Mouse (Mus musculus) midbrain, embryonic 11.5 days (tissue): ENCODE measurements around the gene Col18a1. TPM values are rescaled to one million over a fixed set of nuclear protein-coding genes. Genes with fewer than 3 reads are reported as not detected.
A peak's percentile ranks its signal among the peaks of the same experiment; 100 is the strongest.
"Not testable (repeated sequence)": the region's sequence is repeated elsewhere in the genome, so short reads cannot be mapped to it uniquely, and the experiment has no call there.

Experiments used
- ATAC-seq: fragments of 200-750 bp; cut with Nextera tagmentation; 2 replicates; pipeline ENCODE4 v1.8.0; 2017; ENCODE audit warnings: moderate TSS enrichment, moderate library complexity; ENCODE audit not compliant: low FRiP score
- DNase-seq: peaks from one replicate; pipeline ENCODE4 v3.0.0; 2015; ENCODE audit warnings: low spot score; ENCODE audit errors: missing footprints
- H3K27ac ChIP-seq: fragments of 300-500 bp; sonication (generic); 2 replicates; pipeline ENCODE4 v1.5.1; 2014; ENCODE audit warnings: low read depth, low read length
- H3K27me3 ChIP-seq: fragments of 300-500 bp; sonication (generic); 2 replicates; pipeline ENCODE4 v1.6.1; 2014; ENCODE audit warnings: mild to moderate bottlenecking, low read length, moderate library complexity, mixed read lengths; ENCODE audit not compliant: control insufficient read depth, insufficient read depth
- H3K36me3 ChIP-seq: fragments of 300-500 bp; sonication (generic); 2 replicates; pipeline ENCODE4 v1.6.1; 2014; ENCODE audit warnings: mild to moderate bottlenecking, low read length, moderate library complexity, mixed read lengths; ENCODE audit not compliant: control insufficient read depth, insufficient read depth
- H3K4me1 ChIP-seq: fragments of 300-500 bp; sonication (generic); 2 replicates; pipeline ENCODE4 v1.6.1; 2014; ENCODE audit warnings: low read length; ENCODE audit not compliant: control insufficient read depth, insufficient read depth
- H3K4me2 ChIP-seq: fragments of 300-500 bp; sonication (generic); 2 replicates; pipeline ENCODE4 v1.6.1; 2014; ENCODE audit warnings: mild to moderate bottlenecking, moderate library complexity
- H3K4me3 ChIP-seq: fragments of 300-500 bp; sonication (generic); 2 replicates; pipeline ENCODE4 v1.5.1; 2014; ENCODE audit warnings: low read depth, low read length
- H3K9ac ChIP-seq: fragments of 300-500 bp; sonication (generic); 2 replicates; pipeline ENCODE4 v1.6.1; 2014; ENCODE audit warnings: low read length
- H3K9me3 ChIP-seq: fragments of 300-500 bp; sonication (generic); 2 replicates; pipeline ENCODE4 v1.6.1; 2016; ENCODE audit warnings: low read length; ENCODE audit not compliant: control insufficient read depth
- WGBS: fragments of 180-500 bp; shearing (Covaris S2); extraction: QIAGEN DNeasy Blood & Tissue Kit; methylation state at CpG from one replicate; pipeline ENCODE4 v1.1.7; 2014; 5-methylcytosine and 5-hydroxymethylcytosine counted together
- polyA plus RNA-seq: library from polyadenylated mRNA; unstranded; fragments of >200 nt; fragmentation: Nextera tagmentation; extraction: Ambion mirVana; gene quantifications from 2 replicates; pipeline ENCODE4 v1.2.1, GENCODE M21; 2014

Gene Col18a1
- polyA plus RNA-seq, 1 experiment from 2014 or later: 52.2 TPM

GRCm38 (mm10) chr10:77135274-77135829 is 31.0 kb downstream of the Col18a1 start:
- 97% methylated on average over 5 of the region's 5 CpGs for WGBS
- Histone ChIP-seq H3K4me1 (peaks cover 21% of the 10 kb centered on the region), H3K36me3 (no peaks in the 10 kb centered on the region), H3K9ac (no peak overlapping the region), H3K27me3 (no peaks in the 10 kb centered on the region), H3K4me3 (no peak overlapping the region), H3K27ac (no peak overlapping the region), H3K4me2 (no peak overlapping the region), H3K9me3 (no peaks in the 10 kb centered on the region)
- DNase-seq (no peak), ATAC-seq (no peak)

- not testable (repeated sequence) for H3K27me3 ChIP-seq, H3K36me3 ChIP-seq, DNase-seq, H3K9me3 ChIP-seq, H3K4me2 ChIP-seq, H3K4me3 ChIP-seq, H3K27ac ChIP-seq, ATAC-seq, H3K9ac ChIP-seq
- peaks cover 21% of the 10 kb centered on the region for H3K4me1 ChIP-seq
- WGBS: 53% methylated on average over 5 of the region's 6 CpGs
Measured at GRCm38 (mm10) chr10:77134807-77135152, 31.6 kb downstream of the Col18a1 start.

- H3K27me3 ChIP-seq: no peaks in the 10 kb centered on the region
- 47% methylated on average over 13 of the region's 13 CpGs for WGBS
- ATAC-seq (no peak), DNase-seq (no peak)
- H3K27ac ChIP-seq: no peak overlapping the region
- H3K9ac ChIP-seq: no peak overlapping the region
- H3K36me3 ChIP-seq: no peaks in the 10 kb centered on the region
- peaks cover 21% of the 10 kb centered on the region for H3K4me1 ChIP-seq
- H3K4me3 ChIP-seq: no peak overlapping the region
- H3K9me3 ChIP-seq: no peaks in the 10 kb centered on the region
- H3K4me2 ChIP-seq: no peak overlapping the region
Measured at GRCm38 (mm10) chr10:77133951-77134806, 32.2 kb downstream of the Col18a1 start.

GRCm38 (mm10) chr10:77132118-77132517 is 34.2 kb downstream of the Col18a1 start:
- Histone ChIP-seq H3K9me3 (no peaks in the 10 kb centered on the region), H3K27me3 (no peaks in the 10 kb centered on the region), H3K9ac (0 out of 2 replicates have a peak overlapping the region, but pooled peaks have one; percentile 16), H3K4me3 (no peak overlapping the region), H3K36me3 (no peaks in the 10 kb centered on the region), H3K27ac (no peak overlapping the region), H3K4me1 (peaks cover 21% of the 10 kb centered on the region), H3K4me2 (no peak overlapping the region)
- no peak for ATAC-seq
- 25% methylated on average over 11 of the region's 11 CpGs for WGBS
- DNase-seq: no peak

- ATAC-seq: no peak
- H3K27me3 ChIP-seq: no peaks in the 10 kb centered on the region
- H3K9ac ChIP-seq: no peak overlapping the region
- no peaks in the 10 kb centered on the region for H3K36me3 ChIP-seq
- H3K9me3 ChIP-seq: no peaks in the 10 kb centered on the region
- no peak for DNase-seq
- H3K27ac ChIP-seq: no peak overlapping the region
- no peak overlapping the region for H3K4me2 ChIP-seq
- H3K4me1 ChIP-seq: peaks cover 21% of the 10 kb centered on the region
- 50% methylated on average over 6 of the region's 6 CpGs for WGBS
- no peak overlapping the region for H3K4me3 ChIP-seq
Measured at GRCm38 (mm10) chr10:77131536-77131935, 34.8 kb downstream of the Col18a1 start.

- DNase-seq (peak; percentile 100), ATAC-seq (peak; percentile 60)
- H3K4me3 ChIP-seq: no peak overlapping the region
- H3K4me2 ChIP-seq: no peak overlapping the region
- H3K4me1 ChIP-seq: peaks cover 21% of the 10 kb centered on the region
- 42% methylated on average over 13 of the region's 13 CpGs for WGBS
- H3K9me3 ChIP-seq: no peaks in the 10 kb centered on the region
- no peaks in the 10 kb centered on the region for H3K27me3 ChIP-seq
- H3K9ac ChIP-seq: no peak overlapping the region
- H3K36me3 ChIP-seq: no peaks in the 10 kb centered on the region
- no peak overlapping the region for H3K27ac ChIP-seq
Measured at GRCm38 (mm10) chr10:77130561-77131240, 35.6 kb downstream of the Col18a1 start.

GRCm38 (mm10) chr10:77129637-77130410 is 36.5 kb downstream of the Col18a1 start:
- ATAC-seq: no peak; the same call in 1 of the 2 replicates
- Histone ChIP-seq H3K9me3 (no peaks in the 10 kb centered on the region), H3K4me1 (peaks cover 20% of the 10 kb centered on the region), H3K36me3 (no peaks in the 10 kb centered on the region), H3K27me3 (no peaks in the 10 kb centered on the region), H3K4me3 (no peak overlapping the region), H3K27ac (no peak overlapping the region), H3K4me2 (no peak overlapping the region), H3K9ac (no peak overlapping the region)
- 89% methylated on average over 6 of the region's 6 CpGs for WGBS
- DNase-seq: no peak

- Histone ChIP-seq H3K27ac (no peak overlapping the region), H3K4me3 (no peak overlapping the region), H3K9me3 (no peaks in the 10 kb centered on the region), H3K27me3 (no peaks in the 10 kb centered on the region), H3K36me3 (no peaks in the 10 kb centered on the region), H3K4me1 (peaks cover 10% of the 10 kb centered on the region), H3K4me2 (no peak overlapping the region), H3K9ac (no peak overlapping the region)
- WGBS: 76% methylated on average over 2 of the region's 2 CpGs
- ATAC-seq: no peak
- DNase-seq: no peak
Measured at GRCm38 (mm10) chr10:77127926-77128325, 38.4 kb downstream of the Col18a1 start.
